Mouse (Mus musculus) midbrain, postnatal 0 days (tissue): ENCODE data around the gene Slc16a10. TPM values are rescaled to one million over a fixed set of nuclear protein-coding genes. Genes with fewer than 3 reads are reported as not detected.

ENCODE experiments used
- ATAC-seq: fragments of 200-750 bp; cut with Nextera tagmentation; 2 replicates; pipeline ENCODE4 v1.8.0; 2017; ENCODE audit warnings: moderate number of reproducible peaks, mild to moderate bottlenecking, moderate TSS enrichment, moderate library complexity; ENCODE audit not compliant: low FRiP score
- DNase-seq: peaks from one replicate; pipeline ENCODE4 v3.0.0-alpha.2; 2015; ENCODE audit warnings: low spot score
- H3K27ac ChIP-seq: fragments of 300-500 bp; sonication (generic); 2 replicates; pipeline ENCODE4 v1.5.1; 2014; ENCODE audit warnings: low read depth, mild to moderate bottlenecking, low read length, mixed read lengths
- H3K27me3 ChIP-seq: fragments of 300-500 bp; sonication (generic); 2 replicates; pipeline ENCODE4 v1.6.1; 2014; ENCODE audit warnings: low read length, control low read depth, mixed read lengths; ENCODE audit not compliant: insufficient read depth
- H3K36me3 ChIP-seq: fragments of 300-500 bp; sonication (generic); 2 replicates; pipeline ENCODE4 v1.6.1; 2014; ENCODE audit warnings: low read length, control low read depth, mixed read lengths; ENCODE audit not compliant: insufficient read depth
- H3K4me1 ChIP-seq: fragments of 300-500 bp; sonication (generic); 2 replicates; pipeline ENCODE4 v1.6.1; 2014; ENCODE audit warnings: mild to moderate bottlenecking, control low read depth, antibody characterized with exemption, low read length, mixed read lengths; ENCODE audit not compliant: insufficient read depth
- H3K4me2 ChIP-seq: fragments of 300-500 bp; sonication (generic); 2 replicates; pipeline ENCODE4 v1.6.1; 2014; ENCODE audit warnings: low read depth, mild to moderate bottlenecking, low read length, mixed read lengths; ENCODE audit not compliant: poor library complexity, severe bottlenecking
- H3K4me3 ChIP-seq: fragments of 300-500 bp; sonication (generic); 2 replicates; pipeline ENCODE4 v1.5.1; 2014; ENCODE audit warnings: low read depth, mild to moderate bottlenecking, low read length, moderate library complexity
- H3K9ac ChIP-seq: fragments of 300-500 bp; sonication (generic); replicated peaks from 2 replicates; pipeline ENCODE4 v1.6.1; 2014; ENCODE audit warnings: mild to moderate bottlenecking, low read length, moderate library complexity, mixed read lengths; ENCODE audit not compliant: poor library complexity, severe bottlenecking
- H3K9me3 ChIP-seq: fragments of 300-500 bp; sonication (generic); 2 replicates; pipeline ENCODE4 v1.6.1; 2016; ENCODE audit warnings: low read length, control low read depth
- CTCF ChIP-seq: IDR thresholded peaks from 2 replicates; pipeline ENCODE4 v1.5.1; 2016; ENCODE audit warnings: antibody characterized with exemption, mild to moderate bottlenecking
- whole genome bisulfite sequencing: fragments of 180-500 bp; shearing (Covaris S2); extraction: QIAGEN DNeasy Blood & Tissue Kit; methylation state at CpG from one replicate; pipeline ENCODE4 v1.1.7; 2014; 5-methylcytosine and 5-hydroxymethylcytosine counted together
- polyA plus RNA-seq: library from polyadenylated mRNA; unstranded; fragments of >200 nt; fragmentation: Nextera tagmentation; extraction: Ambion mirVana; gene quantifications from 2 replicates; pipeline ENCODE4 v1.2.1, GENCODE M21; 2015
- total RNA-seq: library from RNA; depleted of rRNA; stranded (reverse); fragments of >200 nt; gene quantifications from 2 replicates; pipeline ENCODE4 v1.2.3, GENCODE M21; 2014

Slc16a10 gene
- total and polyA plus RNA-seq, 2 experiments from 2014 or later, result 2.2 TPM

GRCm38 (mm10) chr10:40102166-40102565 lies 39.9 kb downstream of the Slc16a10 start:
- no peaks in the 10 kb centered on the region for H3K27me3 ChIP-seq
- H3K4me1 ChIP-seq, result no peaks in the 10 kb centered on the region
- no peaks in the 10 kb centered on the region for H3K36me3 ChIP-seq
- WGBS, result 44% methylated on average over 3 of the region's 3 CpGs
- H3K4me2 ChIP-seq, result no peak overlapping the region
- no peak overlapping the region for H3K9ac ChIP-seq
- no peak overlapping the region for H3K27ac ChIP-seq
- DNase-seq (no peak), ATAC-seq (no peak)
- no peak for TF ChIP-seq CTCF
- no peaks in the 10 kb centered on the region for H3K9me3 ChIP-seq
- no peak overlapping the region for H3K4me3 ChIP-seq

GRCm38 (mm10) chr10:40098441-40098840 lies 43.6 kb downstream of the Slc16a10 start:
- H3K4me3 ChIP-seq, result no peak overlapping the region
- no peak for TF ChIP-seq CTCF

GRCm38 (mm10) chr10:40097519-40097918 lies 44.5 kb downstream of the Slc16a10 start:
- no peak overlapping the region for H3K4me2 ChIP-seq
- H3K4me1 ChIP-seq, result no peaks in the 10 kb centered on the region
- 65% methylated on average over 4 of the region's 4 CpGs for WGBS
- H3K27me3 ChIP-seq, result no peaks in the 10 kb centered on the region
- no peak overlapping the region for H3K9ac ChIP-seq
- no peak for TF ChIP-seq CTCF
- H3K9me3 ChIP-seq, result no peaks in the 10 kb centered on the region
- H3K36me3 ChIP-seq, result no peaks in the 10 kb centered on the region
- DNase-seq (no peak), ATAC-seq (no peak)
- no peak overlapping the region for H3K4me3 ChIP-seq
- H3K27ac ChIP-seq, result no peak overlapping the region

More at GRCm38 (mm10) chr10:40098441-40098840, 43.6 kb downstream of the Slc16a10 start:
- no peak for ATAC-seq
- DNase-seq, result no peak
- H3K9ac ChIP-seq, result no peak overlapping the region
- no peaks in the 10 kb centered on the region for H3K27me3 ChIP-seq
- H3K36me3 ChIP-seq, result no peaks in the 10 kb centered on the region
- H3K4me2 ChIP-seq, result no peak overlapping the region
- no peaks in the 10 kb centered on the region for H3K4me1 ChIP-seq
- H3K27ac ChIP-seq, result no peak overlapping the region
- H3K9me3 ChIP-seq, result no peaks in the 10 kb centered on the region
- 85% methylated on average over 1 of the region's 1 CpGs for WGBS

GRCm38 (mm10) chr10:40094752-40095151 lies 47.3 kb downstream of the Slc16a10 start:
- Histone ChIP-seq H3K9me3 (no peaks in the 10 kb centered on the region), H3K27me3 (no peaks in the 10 kb centered on the region), H3K4me1 (no peaks in the 10 kb centered on the region), H3K9ac (no peak overlapping the region), H3K27ac (no peak overlapping the region), H3K4me2 (no peak overlapping the region), H3K4me3 (no peak overlapping the region), H3K36me3 (no peaks in the 10 kb centered on the region)
- TF ChIP-seq CTCF, result no peak
- no peak for ATAC-seq
- DNase-seq, result no peak
- WGBS, result 61% methylated on average over 2 of the region's 2 CpGs

GRCm38 (mm10) chr10:40093526-40093925 lies 48.5 kb downstream of the Slc16a10 start:
- ATAC-seq (no peak), DNase-seq (no peak)
- no peak overlapping the region for H3K27ac ChIP-seq
- no peaks in the 10 kb centered on the region for H3K27me3 ChIP-seq
- H3K4me2 ChIP-seq, result no peak overlapping the region
- H3K9me3 ChIP-seq, result no peaks in the 10 kb centered on the region
- no peaks in the 10 kb centered on the region for H3K36me3 ChIP-seq
- H3K4me1 ChIP-seq, result no peaks in the 10 kb centered on the region
- H3K9ac ChIP-seq, result no peak overlapping the region
- TF ChIP-seq CTCF, result no peak
- no peak overlapping the region for H3K4me3 ChIP-seq

GRCm38 (mm10) chr10:40091455-40091854 lies 50.6 kb downstream of the Slc16a10 start:
- ATAC-seq, result no peak

More at GRCm38 (mm10) chr10:40091455-40091854, 50.6 kb downstream of the Slc16a10 start:
- H3K4me3 ChIP-seq, result no peak overlapping the region
- no peaks in the 10 kb centered on the region for H3K27me3 ChIP-seq
- H3K9me3 ChIP-seq, result no peaks in the 10 kb centered on the region
- no peaks in the 10 kb centered on the region for H3K36me3 ChIP-seq
- H3K4me2 ChIP-seq, result no peak overlapping the region
- H3K4me1 ChIP-seq, result no peaks in the 10 kb centered on the region
- no peak overlapping the region for H3K9ac ChIP-seq
- no peak overlapping the region for H3K27ac ChIP-seq
- no peak for DNase-seq
- no peak for TF ChIP-seq CTCF
- WGBS, result 85% methylated on average over 2 of the region's 2 CpGs
